Mouse (Mus musculus) ES-E14 (cell line): ENCODE data around the gene Polr2l. TPM values are rescaled to one million over a fixed set of nuclear protein-coding genes. Genes with fewer than 3 reads are reported as not detected.

ENCODE experiments used
- DNase-seq: peaks from one replicate; pipeline ENCODE4 v3.0.0-alpha.2; 2013; ENCODE audit warnings: low read depth, low spot score
- H3K27ac ChIP-seq: 2 replicates; pipeline ENCODE4 v1.5.1; 2012; ENCODE audit warnings: low read depth, mild to moderate bottlenecking, low read length, moderate library complexity, mixed read lengths; ENCODE audit not compliant: poor library complexity, insufficient read depth, severe bottlenecking
- H3K36me3 ChIP-seq: 2 replicates; pipeline ENCODE4 v1.6.1; 2012; ENCODE audit warnings: mild to moderate bottlenecking, low read length, moderate library complexity, mixed read lengths; ENCODE audit not compliant: control insufficient read depth, poor library complexity, insufficient read depth, severe bottlenecking
- H3K4me1 ChIP-seq, 2 experiments: fragments of 150-350 bp in 1 of 2; sonication (generic) in 1 of 2; 2 replicates each; pipeline ENCODE4 v1.6.1; 2012; ENCODE audit warnings: low read length in 2 of 2, mild to moderate bottlenecking in 1 of 2, mixed read lengths in 1 of 2; ENCODE audit not compliant: control insufficient read depth in 2 of 2, insufficient read depth in 2 of 2, poor library complexity in 1 of 2
- H3K4me3 ChIP-seq, 2 experiments: fragments of 150-350 bp in 1 of 2; sonication (generic) in 1 of 2; 2 replicates each; pipeline ENCODE4 v1.5.1; 2012; ENCODE audit warnings: low read length in 2 of 2, low read depth in 1 of 2, mild to moderate bottlenecking in 1 of 2, mixed read lengths in 1 of 2; ENCODE audit not compliant: insufficient read depth in 1 of 2, poor library complexity in 1 of 2, severe bottlenecking in 1 of 2
- H3K9ac ChIP-seq: 2 replicates; pipeline ENCODE4 v1.6.1; 2012; ENCODE audit warnings: low read depth, mild to moderate bottlenecking, low read length, mixed read lengths; ENCODE audit not compliant: poor library complexity, insufficient read depth, severe bottlenecking
- H3K9me3 ChIP-seq: fragments of 150-350 bp; sonication (generic); 2 replicates; pipeline ENCODE4 v1.6.1; 2012; ENCODE audit warnings: low read depth, mild to moderate bottlenecking, low read length; ENCODE audit not compliant: control insufficient read depth, insufficient read depth
- CHD2 ChIP-seq: IDR thresholded peaks from 2 replicates; pipeline ENCODE4 v1.6.1; 2014; ENCODE audit warnings: mild to moderate bottlenecking, low read depth, low read length, inconsistent platforms
- HCFC1 ChIP-seq: IDR thresholded peaks from 2 replicates; pipeline ENCODE4 v1.6.1; 2012; ENCODE audit warnings: low read length, inconsistent platforms, borderline replicate concordance; ENCODE audit not compliant: insufficient read depth
- MAFK ChIP-seq: IDR thresholded peaks from 2 replicates; pipeline ENCODE4 v1.6.1; 2014; ENCODE audit warnings: mild to moderate bottlenecking, low read depth, low read length, inconsistent platforms; ENCODE audit not compliant: insufficient read depth
- ZC3H11A ChIP-seq: IDR thresholded peaks from 2 replicates; pipeline ENCODE4 v1.6.1; 2012; ENCODE audit warnings: low read depth, mild to moderate bottlenecking, inconsistent platforms, low read length, borderline replicate concordance
- ZNF384 ChIP-seq: IDR thresholded peaks from 2 replicates; pipeline ENCODE4 v1.6.1; 2012; ENCODE audit warnings: low read depth, low read length, inconsistent platforms
- in situ Hi-C, 2 experiments: fragments of 600-800 bp; cut with MboI; formaldehyde crosslinking; loops; one replicate each; pipeline ENCODE4 v1.15.1; 2025; ENCODE audit warnings: low sequenced_read_pairs in 2 of 2, inconsistent platforms in 1 of 2; ENCODE audit not compliant: unreplicated experiment in 2 of 2
- total RNA-seq: library from RNA; depleted of rRNA; stranded (reverse); fragments of 300-350 nt; gene quantifications from 2 replicates; pipeline ENCODE4 v1.2.3, GENCODE M21; 2012

The Polr2l gene
- total RNA-seq, 1 experiment, result 120 TPM

- Histone ChIP-seq H3K36me3 (peaks cover 2% of the 10 kb centered on the region; the same call in 1 of the 2 replicates), H3K4me3 (no peak overlapping the region), H3K9ac (no peak overlapping the region), H3K9me3 (no peaks in the 10 kb centered on the region), H3K27ac (no peak overlapping the region), H3K4me1 (no peaks in the 10 kb centered on the region)
- in situ Hi-C loops, result no loop called here
- DNase-seq, result no peak
- TF ChIP-seq ZC3H11A (no peak), ZNF384 (no peak), HCFC1 (no peak), CHD2 (no peak), MAFK (no peak)
Observed at GRCm38 (mm10) chr7:141518926-141519325, 44.0 kb upstream of the Polr2l start.

DNA sequence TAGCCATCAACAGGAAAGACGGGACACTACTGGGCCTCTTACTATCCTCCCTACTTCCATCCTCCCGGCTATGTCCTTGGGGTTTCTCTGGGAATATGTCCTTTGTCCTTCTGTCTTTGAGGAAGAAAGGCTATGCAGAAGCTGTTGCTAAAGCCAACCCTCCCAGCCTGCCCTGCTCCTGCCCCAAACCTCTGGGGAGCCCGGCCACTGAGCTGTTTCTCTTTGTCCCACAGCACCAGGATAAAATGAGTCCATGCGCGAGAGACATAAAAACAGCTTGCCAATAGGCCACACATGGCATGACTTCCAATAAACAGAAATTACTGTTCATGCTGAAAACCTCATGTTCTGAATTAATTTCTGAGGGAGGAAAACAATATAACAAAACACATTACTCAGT lies 43.4 kb upstream of the Polr2l start:
- no peak overlapping the region for H3K4me3 ChIP-seq
- TF ChIP-seq ZC3H11A (no peak), ZNF384 (no peak), MAFK (no peak), CHD2 (no peak), HCFC1 (no peak)
- in situ Hi-C loops, result no loop called here
- no peaks in the 10 kb centered on the region for H3K9me3 ChIP-seq
- H3K9ac ChIP-seq, result no peak overlapping the region
- 0 out of 4 replicates have a peak, but pooled peaks cover 0 to under 1% of the 10 kb centered on the region in 2 experiments for H3K4me1 ChIP-seq
- DNase-seq, result no peak
- H3K27ac ChIP-seq, result no peak overlapping the region
- H3K36me3 ChIP-seq, result peaks cover 2% of the 10 kb centered on the region; the same call in 1 of the 2 replicates

DNA sequence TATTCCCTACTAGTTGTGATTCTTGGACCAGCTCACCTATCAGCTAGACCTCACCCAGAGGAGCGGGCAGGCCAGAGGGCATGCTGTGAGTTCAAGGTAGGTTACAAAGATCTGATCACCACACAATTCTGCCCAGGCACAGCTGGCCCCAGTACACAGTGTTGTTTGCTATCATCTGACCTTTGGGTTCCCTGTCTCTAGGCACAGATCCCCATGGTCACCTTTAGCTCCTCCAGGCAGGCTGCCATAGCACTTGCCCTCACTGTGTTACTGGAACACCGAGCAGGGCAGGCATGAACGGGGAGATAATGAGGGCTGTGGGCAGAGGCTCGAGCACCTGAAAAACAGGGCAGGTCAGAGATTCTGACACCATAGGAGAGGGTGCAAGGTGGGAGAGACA lies 42.7 kb upstream of the Polr2l start:
- H3K4me3 ChIP-seq, result no peak overlapping the region
- TF ChIP-seq ZNF384 (no peak), MAFK (no peak), HCFC1 (no peak), ZC3H11A (no peak), CHD2 (no peak)
- peaks cover 2% of the 10 kb centered on the region; the same call in 1 of the 2 replicates for H3K36me3 ChIP-seq
- in situ Hi-C loops, result no loop called here
- no peak overlapping the region for H3K27ac ChIP-seq
- H3K9me3 ChIP-seq, result no peaks in the 10 kb centered on the region
- H3K9ac ChIP-seq, result no peak overlapping the region
- DNase-seq, result no peak
- H3K4me1 ChIP-seq, result peaks cover 0 to 5% of the 10 kb centered on the region in 2 experiments; a peak in 1 of 4 replicates

DNA sequence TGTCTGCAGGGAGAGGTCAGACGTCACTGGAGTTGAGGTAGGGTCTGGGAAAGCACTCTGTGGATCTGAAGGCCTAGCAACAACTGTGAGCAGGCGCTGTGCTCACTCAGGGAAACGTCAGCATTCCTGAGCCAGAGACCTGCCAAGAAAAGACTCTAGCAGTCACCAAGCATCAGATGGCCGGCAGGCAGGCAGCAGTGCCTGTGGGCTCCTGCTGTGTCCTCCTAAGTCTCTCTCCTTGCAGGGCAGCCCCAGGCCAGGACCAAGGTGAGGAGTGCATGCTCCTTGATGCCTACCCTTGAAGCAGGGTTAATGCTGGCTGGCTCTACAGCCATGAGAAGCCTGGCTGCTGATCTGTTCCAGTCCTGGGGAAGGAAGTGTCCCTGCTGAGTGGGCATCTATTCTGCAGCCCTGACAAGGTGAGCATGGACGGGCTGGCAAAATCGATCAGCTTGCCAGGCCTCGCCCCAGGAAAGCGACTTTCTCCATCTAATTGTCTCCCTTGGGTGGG lies 35.8 kb upstream of the Polr2l start:
- H3K9ac ChIP-seq, result no peak overlapping the region

More for the DNA sequence above, 35.8 kb upstream of the Polr2l start:
- no peak overlapping the region for H3K27ac ChIP-seq
- no peak for TF ChIP-seq ZC3H11A
- no peak for TF ChIP-seq CHD2
- no peak for TF ChIP-seq ZNF384
- TF ChIP-seq HCFC1, result no peak
- TF ChIP-seq MAFK, result no peak
- in situ Hi-C loops, result no loop called here
- H3K9me3 ChIP-seq, result no peaks in the 10 kb centered on the region
- no peak overlapping the region for H3K4me3 ChIP-seq
- DNase-seq, result no peak
- H3K4me1 ChIP-seq, result peaks cover 0 to 5% of the 10 kb centered on the region in 2 experiments; a peak in 1 of 4 replicates
- H3K36me3 ChIP-seq, result no peaks in the 10 kb centered on the region; the same call in 1 of the 2 replicates
